Comparison of ENCODE assay signal across 10 mouse cellular contexts in the genomic region with DNA sequence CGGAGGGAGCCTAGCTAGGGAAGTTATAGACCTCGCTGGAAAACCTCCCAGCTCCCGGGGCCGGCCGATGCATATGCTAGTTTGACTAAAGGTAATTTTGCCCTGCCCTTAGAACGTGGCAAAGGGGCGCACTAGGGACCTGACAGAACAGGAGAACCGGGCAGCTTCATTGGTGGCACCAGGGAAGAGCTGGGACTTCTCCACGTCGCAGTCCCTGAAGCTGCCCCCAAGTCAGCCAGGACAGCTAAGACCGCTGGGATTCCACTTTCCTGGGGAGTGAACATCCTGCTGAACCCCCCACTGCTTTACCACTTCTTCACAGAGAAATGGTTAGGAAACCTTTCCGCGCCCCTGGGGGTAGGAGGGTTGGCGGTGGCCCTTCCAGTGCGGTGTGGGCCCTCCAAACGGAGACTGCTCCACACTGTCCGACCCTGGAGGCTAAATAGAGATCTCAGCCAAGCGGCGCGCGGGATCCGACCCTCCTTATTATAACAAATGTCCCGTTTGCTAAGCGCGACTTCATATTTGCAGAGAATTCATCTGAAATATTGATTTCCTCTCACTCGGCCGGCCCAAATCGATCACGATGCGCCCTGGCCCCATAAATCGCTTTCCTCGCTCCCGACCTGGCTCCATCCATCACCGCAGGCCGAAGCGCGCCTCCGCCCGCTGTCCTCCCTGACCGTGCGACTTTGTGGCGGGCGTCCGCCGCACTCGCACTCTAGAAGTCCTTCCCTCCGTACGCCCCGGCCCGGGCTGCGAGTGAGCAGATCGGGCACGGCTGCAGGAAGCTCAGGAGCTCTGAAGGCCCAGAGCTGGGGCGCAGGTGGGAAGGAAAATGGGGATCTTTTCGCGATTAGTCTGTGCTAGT. TPM values are rescaled to one million over a fixed set of nuclear protein-coding genes. Genes with fewer than 3 reads are reported as not detected.
DNase-seq lines count a peak whose midpoint lies in the region; ATAC-seq and TF ChIP-seq lines count a peak whose summit lies in the region.
"Had no signal": no experiment of that assay in that cellular context is flagged by ENCODE, and none has a peak within 500 bp of the region (broad histone marks: within the 10 kb centered on the region; RNA-seq: fewer than 3 reads in every experiment).

No protein-coding gene starts in this region.

- ATAC-seq in hindbrain, embryonic 12.5 days (ENCODE audit: low FRiP score): peak; percentile 80
- ATAC-seq in liver, embryonic 16.5 days (ENCODE audit: low read depth): no peak

- no peak overlapping the region for H3K27ac ChIP-seq in ES-Bruce4 (ENCODE audit: insufficient read depth, low read length)
- peak overlapping the region; percentile 58 for H3K27ac ChIP-seq in hindbrain, embryonic 12.5 days
- H3K27ac ChIP-seq in liver, embryonic 16.5 days (ENCODE audit: low read length): no peak overlapping the region
- H3K27ac ChIP-seq: gastrocnemius, adult 2 months had no signal

- DNase-seq in R1 (ENCODE audit: low read depth, low spot score): peak; percentile 43
- no peak for DNase-seq in thymus, adult 18-20 months
- DNase-seq in adrenal gland, adult 2 months: no peak
- no peak for DNase-seq in gastrocnemius, postnatal 36 days
- no peak for DNase-seq in lung, postnatal 10 days
- DNase-seq: adrenal gland, postnatal 25 days; gastrocnemius, adult 2 months had no signal

- H3K4me3 ChIP-seq in ES-Bruce4 (ENCODE audit: low read depth, low read length): peak overlapping the region; percentile 57
- peak overlapping the region; percentile 39 for H3K4me3 ChIP-seq in hindbrain, embryonic 12.5 days
- peak overlapping the region; percentile 3; the same call in 1 of the 2 replicates for H3K4me3 ChIP-seq in liver, embryonic 16.5 days (ENCODE audit: low read depth, low read length)
- H3K4me3 ChIP-seq: gastrocnemius, adult 2 months had no signal

- H3K9ac ChIP-seq in ES-Bruce4 (ENCODE audit: low read depth, poor library complexity, severe bottlenecking): peak overlapping the region; percentile 47
- peak overlapping the region; percentile 66 for H3K9ac ChIP-seq in hindbrain, embryonic 12.5 days
- H3K9ac ChIP-seq in liver, embryonic 16.5 days (ENCODE audit: low read depth, low read length): no peak overlapping the region

- TF ChIP-seq EP300 in ES-Bruce4 (IDR thresholded peaks at IDR 0.05; ENCODE audit: insufficient read depth, low read depth, low read length): no peak

- no peaks in the 10 kb centered on the region for H3K4me1 ChIP-seq in ES-Bruce4 (ENCODE audit: control insufficient read depth, insufficient read depth, low read length)
- peaks cover 11% of the 10 kb centered on the region; the same call in 1 of the 2 replicates for H3K4me1 ChIP-seq in hindbrain, embryonic 12.5 days
- H3K4me1 ChIP-seq in liver, embryonic 16.5 days (ENCODE audit: control insufficient read depth, low read depth, low read length): no peaks in the 10 kb centered on the region

- no peak for TF ChIP-seq CTCF in ES-Bruce4 (IDR thresholded peaks at IDR 0.05; ENCODE audit: low read depth, low read length)

- intact Hi-C loops in gastrocnemius, postnatal 36 days (cut with DNase I): no loop called here

- H3K36me3 ChIP-seq in ES-Bruce4 (ENCODE audit: control insufficient read depth, insufficient read depth, low read length, poor library complexity, severe bottlenecking): no peaks in the 10 kb centered on the region
- H3K36me3 ChIP-seq in hindbrain, embryonic 12.5 days: no peaks in the 10 kb centered on the region
- no peaks in the 10 kb centered on the region for H3K36me3 ChIP-seq in liver, embryonic 16.5 days (ENCODE audit: control insufficient read depth, insufficient read depth)

- H3K4me2 ChIP-seq in hindbrain, embryonic 12.5 days (replicated peaks): peak overlapping the region; percentile 51
- no peak overlapping the region for H3K4me2 ChIP-seq in liver, embryonic 16.5 days (ENCODE audit: low read depth, low read length)

- WGBS in hindbrain, embryonic 12.5 days: 1% methylated on average over 56 of the region's 56 CpGs
- 1% methylated on average over 56 of the region's 56 CpGs for WGBS in liver, embryonic 16.5 days (ENCODE audit: insufficient replicate concordance)

- TF ChIP-seq POLR2A in ES-Bruce4 (IDR thresholded peaks at IDR 0.05; ENCODE audit: insufficient read depth, low read length): no peak

- peaks cover 15% of the 10 kb centered on the region for H3K27me3 ChIP-seq in ES-Bruce4 (ENCODE audit: control insufficient read depth, insufficient read depth, low read length, poor library complexity, severe bottlenecking)
- H3K27me3 ChIP-seq in hindbrain, embryonic 12.5 days: peaks cover 75% of the 10 kb centered on the region
- H3K27me3 ChIP-seq in liver, embryonic 16.5 days (ENCODE audit: control insufficient read depth, insufficient read depth, low read depth, low read length): peaks cover 46% of the 10 kb centered on the region

- H3K9me3 ChIP-seq in ES-Bruce4 (replicated peaks; ENCODE audit: control insufficient read depth, insufficient read depth, low read length, poor library complexity, severe bottlenecking): no peaks in the 10 kb centered on the region
- no peaks in the 10 kb centered on the region for H3K9me3 ChIP-seq in hindbrain, embryonic 12.5 days (replicated peaks)
- no peaks in the 10 kb centered on the region for H3K9me3 ChIP-seq in liver, embryonic 16.5 days (replicated peaks; ENCODE audit: control insufficient read depth, low read length)

RNA-seq across cellular contexts. Expression of gene Pax8, which starts 1.5 kb away (rescaled TPM):
- polyA plus RNA-seq in ES-Bruce4 (2011; ENCODE audit: insufficient read depth, insufficient read length, low read depth, missing spikeins): 0.26 and 0.57 TPM in 2 replicates
- polyA plus RNA-seq in hindbrain, embryonic 12.5 days (2016; fragmentation: Nextera tagmentation; extraction: Ambion mirVana): 27.1 and 39.0 TPM in 2 replicates
- 0.05 and 0.40 TPM in 2 replicates for polyA plus RNA-seq in liver, embryonic 16.5 days (2015; fragmentation: Nextera tagmentation; extraction: Ambion mirVana)
- not detected for total RNA-seq in adrenal gland, adult 2 months (2021)
- not detected in 2 replicates for polyA plus RNA-seq in adrenal gland, adult 2 months (2012; rRNA removed)
- total RNA-seq in gastrocnemius, postnatal 36 days (2021): not detected
- total RNA-seq: adrenal gland, postnatal 25 days; gastrocnemius, adult 2 months had no signal

Comparison
In these comparisons a context has a peak if more than half of its experiments do, and no peak if none do; other contexts are left out.
1. H3K4me3 ChIP-seq: peak in every context shown above with its lines; median percentile 57 in ES-Bruce4; 39 in hindbrain, embryonic 12.5 days; 3 in liver, embryonic 16.5 days.
2. RNA of gene Pax8, which starts 1.5 kb away (polyA plus RNA-seq): 27.1 to 39.0 TPM in hindbrain, embryonic 12.5 days; 0.26 to 0.57 TPM in ES-Bruce4, 0.05 to 0.40 TPM in liver, embryonic 16.5 days and not detected in adrenal gland, adult 2 months; every median in the first group is over 10 times any median in the second.